Mouse (Mus musculus): ENCODE data around the gene Pitx3.

The Pitx3 gene

GRCm38 (mm10) chr19:46131694-46132525 lies 16.2 kb downstream of the Pitx3 start, which contains the start of gene Elovl3:
Gene Elovl3, plus strand, starts transcription at chr19:46131897.
- in situ Hi-C loops (cut with MboI, MseI), result loop anchor here (10.0 kb wide), 1 partner anchor 213 kb away; the partner anchor contains the start of gene Mfsd13a

DNA sequence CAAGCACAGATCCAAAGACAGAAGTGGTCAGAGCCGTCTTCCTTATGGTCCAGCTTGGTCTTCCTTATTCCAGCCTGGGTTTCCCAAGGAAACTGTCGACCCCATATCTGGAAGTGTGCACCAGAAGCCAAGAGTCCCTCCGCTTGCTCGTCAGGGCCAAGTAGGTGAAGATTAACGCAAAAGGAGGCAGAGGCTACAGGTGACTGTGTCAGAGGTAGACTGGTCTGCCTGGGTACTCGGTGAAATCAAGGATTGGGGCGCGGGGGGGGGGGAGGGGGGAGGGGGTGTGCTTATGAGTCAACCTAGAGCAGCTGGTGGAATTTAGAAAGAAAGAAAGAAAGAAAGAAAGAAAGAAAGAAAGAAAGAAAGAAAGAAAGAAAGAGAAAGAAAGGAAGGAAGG lies 16.8 kb downstream of the Pitx3 start:
- in situ Hi-C loops (cut with MboI, MseI), result loop anchor here (10.0 kb wide), 1 partner anchor 214 kb away; the partner anchor contains the start of gene Mfsd13a

DNA sequence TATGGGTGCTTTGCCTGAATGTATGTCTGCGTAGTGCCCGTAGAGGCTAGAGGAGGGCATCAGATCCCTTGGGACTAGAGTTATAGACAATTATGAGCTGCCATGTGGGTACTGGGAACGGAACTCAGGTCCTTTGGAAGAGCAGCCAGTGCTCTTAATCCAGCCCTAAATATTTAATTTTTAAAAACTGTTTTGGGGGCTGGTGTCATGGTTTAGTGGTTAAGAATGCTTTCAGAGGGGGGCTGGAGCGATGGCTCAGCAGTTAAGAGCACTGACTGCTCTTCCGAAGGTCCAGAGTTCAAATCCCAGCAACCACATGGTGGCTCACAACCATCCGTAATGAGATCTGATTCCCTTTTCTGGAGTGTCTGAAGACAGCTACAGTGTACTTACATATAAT lies 18.4 kb downstream of the Pitx3 start:
- in situ Hi-C loops (cut with MboI, MseI), result loop anchor here (5.0 to 10.0 kb wide), 2 partner anchors 37 to 215 kb away; partner anchors contain the start of gene Mfsd13a

GRCm38 (mm10) chr19:46126301-46126700 lies 21.8 kb downstream of the Pitx3 start:
- in situ Hi-C loops (cut with MboI, MseI), result loop anchor here (5.0 kb wide), 1 partner anchor 34 kb away; no protein-coding TSS in a partner anchor

DNA sequence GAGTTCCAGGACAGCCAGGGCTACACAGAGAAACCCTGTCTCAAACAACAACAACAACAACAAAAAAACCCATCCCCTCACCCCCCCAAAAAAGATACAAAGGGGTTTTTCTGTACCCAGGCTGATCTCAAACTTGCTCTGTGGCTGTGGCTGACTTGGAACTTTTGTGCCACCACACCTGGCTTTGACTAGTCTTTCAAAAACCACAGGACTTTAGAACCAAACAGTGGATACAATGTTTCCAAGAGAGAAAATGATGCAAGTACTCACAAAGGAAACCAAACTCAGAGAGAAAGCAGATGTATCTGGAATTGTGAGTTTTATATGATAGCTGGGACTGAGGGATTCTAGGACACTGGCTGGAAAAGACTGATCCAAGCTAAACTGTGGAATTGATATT lies 23.5 kb downstream of the Pitx3 start:
- in situ Hi-C loops (cut with MboI, MseI), result loop anchor here (5.0 kb wide), 1 partner anchor 32 kb away; no protein-coding TSS in a partner anchor

- in situ Hi-C loops (cut with MboI, MseI), result no loop called here
Observed at GRCm38 (mm10) chr19:46123876-46124275, 24.2 kb downstream of the Pitx3 start.

- in situ Hi-C loops (cut with MboI, MseI), result no loop called here
Observed at GRCm38 (mm10) chr19:46120872-46121271, 27.3 kb downstream of the Pitx3 start.

GRCm38 (mm10) chr19:46119458-46119857 lies 28.7 kb downstream of the Pitx3 start:
- in situ Hi-C loops (cut with MboI, MseI), result loop anchor here (10.0 kb wide), 1 partner anchor 725 kb away; no protein-coding TSS in a partner anchor

DNA sequence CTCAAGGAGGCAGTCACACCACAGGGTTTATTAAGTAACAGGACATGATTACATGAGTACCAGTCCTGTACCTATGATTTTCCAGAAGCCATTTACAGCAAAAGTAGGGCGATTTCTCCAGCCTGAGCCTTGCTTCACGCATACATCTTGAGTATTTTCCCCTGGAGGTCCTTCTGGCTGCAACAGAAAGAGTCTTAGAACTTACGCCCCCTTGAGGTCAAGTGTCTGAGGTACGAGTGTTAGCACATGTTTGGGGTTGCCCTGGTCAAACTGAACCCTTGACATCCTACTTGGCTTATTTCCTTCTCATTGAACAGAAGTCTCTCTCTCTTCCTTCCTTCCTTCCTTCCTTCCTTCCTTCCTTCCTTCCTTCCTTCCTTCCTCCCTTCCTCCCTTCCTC lies 33.5 kb downstream of the Pitx3 start:
- in situ Hi-C loops (cut with MboI, MseI), result loop anchor here (10.0 kb wide), 1 partner anchor 730 kb away; no protein-coding TSS in a partner anchor

DNA sequence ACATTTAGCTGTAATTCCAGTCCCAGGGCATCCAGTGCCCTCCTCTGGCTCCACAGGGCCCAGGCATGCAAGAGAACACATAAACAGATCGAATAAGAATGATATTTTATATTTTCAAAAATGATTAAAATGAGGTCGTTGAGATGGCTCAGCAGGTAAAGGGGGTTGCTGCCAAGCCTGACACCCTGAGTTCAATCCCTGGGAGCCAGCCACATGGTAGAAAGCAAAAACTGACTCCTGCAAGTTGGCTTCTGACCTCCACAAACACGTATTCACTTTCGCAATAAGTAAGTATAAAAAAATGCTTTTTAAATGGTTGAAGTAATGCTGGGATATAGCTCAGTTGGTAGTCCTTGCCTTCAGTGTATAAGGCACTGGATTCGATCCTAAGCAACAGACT lies 37.3 kb downstream of the Pitx3 start:
- in situ Hi-C loops (cut with MboI, MseI), result loop anchor here (10.0 kb wide), 1 partner anchor 734 kb away; no protein-coding TSS in a partner anchor

GRCm38 (mm10) chr19:46110214-46110613 lies 37.9 kb downstream of the Pitx3 start:
- in situ Hi-C loops (cut with MboI, MseI), result loop anchor here (10.0 kb wide), 1 partner anchor 735 kb away; no protein-coding TSS in a partner anchor

DNA sequence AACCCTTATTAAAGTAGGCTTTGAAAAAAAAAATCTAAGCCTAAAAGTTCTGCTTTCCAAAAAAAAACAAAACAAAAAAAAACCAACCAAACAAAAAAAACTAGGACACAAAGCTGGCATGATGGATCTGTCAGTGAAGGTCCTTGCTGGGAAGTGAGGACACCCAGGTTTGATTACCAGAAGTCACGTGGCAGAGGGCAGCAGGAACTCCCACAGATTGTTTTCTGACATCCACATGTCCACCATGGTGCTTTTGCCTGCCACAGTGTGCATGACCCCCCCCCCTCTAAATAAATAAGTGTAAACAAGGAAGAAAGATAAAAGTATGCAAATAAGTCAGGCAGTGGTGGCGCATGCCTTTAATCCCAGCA lies 44.0 kb downstream of the Pitx3 start:
- in situ Hi-C loops (cut with MboI, MseI), result no loop called here

- in situ Hi-C loops (cut with MboI, MseI), result no loop called here
Observed at GRCm38 (mm10) chr19:46103437-46104186, 44.5 kb downstream of the Pitx3 start.

GRCm38 (mm10) chr19:46099561-46099960 lies 48.6 kb downstream of the Pitx3 start:
- in situ Hi-C loops (cut with MboI, MseI), result loop anchor here (10.0 kb wide), 1 partner anchor 1355 kb away; no protein-coding TSS in a partner anchor

DNA sequence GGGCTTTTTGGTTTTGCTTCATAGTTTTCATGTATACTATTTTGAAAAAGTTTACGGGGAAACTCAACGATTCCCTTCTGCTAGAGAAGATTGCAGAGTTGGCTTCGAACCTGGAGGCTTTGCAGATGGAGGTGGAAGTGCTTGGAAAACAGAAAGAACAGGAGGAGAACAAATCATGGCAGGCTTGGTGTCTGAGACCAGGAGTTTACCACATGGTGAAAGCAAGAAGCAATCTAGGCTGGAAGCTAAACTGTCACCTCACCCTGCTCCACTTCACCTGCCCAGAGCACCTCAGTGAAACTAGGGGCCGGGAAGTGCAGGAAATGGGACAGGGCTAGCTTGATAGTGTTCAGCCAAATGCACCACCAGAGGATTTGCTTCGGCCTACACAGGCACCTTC lies 51.7 kb downstream of the Pitx3 start:
- in situ Hi-C loops (cut with MboI, MseI), result loop anchor here (10.0 kb wide), 1 partner anchor 1352 kb away; no protein-coding TSS in a partner anchor

DNA sequence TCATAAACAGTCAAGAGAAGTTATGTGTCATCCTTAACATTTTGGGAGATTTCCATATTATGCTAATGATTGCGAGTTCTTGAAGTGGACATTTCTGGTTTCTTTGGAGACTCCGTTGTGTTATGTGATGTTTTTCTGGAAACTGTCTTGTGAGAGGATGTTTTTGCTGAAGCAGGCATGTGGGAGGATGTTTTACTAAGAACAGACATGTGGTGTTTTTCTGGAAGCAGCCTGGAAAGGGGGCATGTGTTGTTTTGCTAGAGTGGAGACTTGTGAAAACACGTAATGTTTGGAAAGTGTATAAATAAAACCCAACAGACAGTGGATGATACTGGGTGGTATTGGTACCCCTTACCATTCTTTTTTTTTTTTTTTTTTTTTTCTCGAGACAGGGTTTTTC lies 52.8 kb downstream of the Pitx3 start:
- in situ Hi-C loops (cut with MboI, MseI), result loop anchor here (10.0 kb wide), 1 partner anchor 1350 kb away; no protein-coding TSS in a partner anchor

DNA sequence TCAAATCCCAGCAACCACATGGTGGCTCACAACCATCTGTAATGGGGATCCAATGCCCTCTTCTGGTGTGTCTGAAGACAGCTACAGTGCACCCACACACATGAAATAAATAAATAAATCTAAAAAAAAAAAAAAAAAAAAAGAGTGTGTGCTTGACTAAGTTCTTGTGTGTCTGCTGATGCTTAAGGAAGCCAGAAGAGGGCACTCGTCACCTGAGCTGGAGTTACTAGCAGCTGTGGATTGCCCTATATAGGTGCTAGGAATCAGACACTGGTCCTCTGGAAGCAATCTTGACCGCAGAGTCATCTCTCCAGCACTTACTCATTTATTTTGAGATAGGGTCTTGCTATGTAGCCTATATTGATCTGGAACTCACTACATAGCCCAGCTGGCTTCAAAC lies 54.0 kb downstream of the Pitx3 start:
- in situ Hi-C loops (cut with MboI, MseI), result loop anchor here (5.0 to 10.0 kb wide), 2 partner anchors 33 to 1349 kb away; no protein-coding TSS in a partner anchor

- in situ Hi-C loops (cut with MboI, MseI), result loop anchor here (5.0 to 10.0 kb wide), 2 partner anchors 36 to 1347 kb away; no protein-coding TSS in a partner anchor
Observed at GRCm38 (mm10) chr19:46091641-46092040, 56.5 kb downstream of the Pitx3 start.

DNA sequence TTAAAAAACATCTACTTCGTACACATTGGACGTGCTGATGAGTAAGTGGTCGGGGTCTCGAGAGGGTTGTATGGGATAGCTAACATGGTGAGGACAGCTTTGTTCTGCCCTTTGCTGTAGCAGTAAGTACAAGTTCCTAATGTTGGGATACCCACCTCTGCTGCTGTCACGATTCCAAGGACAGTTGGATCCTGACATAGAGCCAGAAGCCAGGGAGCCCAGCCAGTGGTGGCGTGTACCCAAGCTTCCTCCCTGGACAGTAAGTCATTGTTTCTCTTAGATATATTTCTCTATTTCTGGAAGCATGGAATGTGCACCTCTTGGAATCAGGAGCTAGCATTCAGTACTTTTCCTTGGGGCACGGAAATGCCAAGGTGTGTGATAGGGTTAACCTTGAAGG lies 60.3 kb downstream of the Pitx3 start:
- in situ Hi-C loops (cut with MboI, MseI), result no loop called here

DNA sequence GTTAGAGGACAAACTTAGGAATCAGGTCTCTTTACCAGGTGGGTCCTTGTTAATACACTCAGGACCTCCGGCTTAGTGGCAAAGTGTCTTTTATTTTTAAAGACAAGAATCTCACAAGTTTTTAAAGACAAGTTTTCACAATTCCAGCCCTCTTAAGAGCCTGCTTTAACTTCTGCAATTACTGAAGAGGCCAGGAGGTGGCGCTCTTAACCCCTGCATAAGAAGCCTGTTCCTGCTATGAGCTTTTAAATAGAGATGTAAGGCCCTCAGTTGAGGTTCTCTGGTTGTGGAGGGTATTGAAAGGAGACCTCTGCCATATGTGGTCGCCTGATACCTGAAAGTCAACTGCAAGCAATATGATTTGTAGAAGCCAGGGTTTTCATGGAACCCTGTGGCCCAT lies 61.8 kb downstream of the Pitx3 start:
- in situ Hi-C loops (cut with MboI, MseI), result no loop called here
